Mouse (Mus musculus): ENCODE results near the gene Stk11. TPM values are rescaled to one million over a fixed set of nuclear protein-coding genes. Genes with fewer than 3 reads are reported as not detected.

Stk11 gene
- polyA plus RNA-seq, 1 experiment from 2014 or later = 16.6 TPM

DNA sequence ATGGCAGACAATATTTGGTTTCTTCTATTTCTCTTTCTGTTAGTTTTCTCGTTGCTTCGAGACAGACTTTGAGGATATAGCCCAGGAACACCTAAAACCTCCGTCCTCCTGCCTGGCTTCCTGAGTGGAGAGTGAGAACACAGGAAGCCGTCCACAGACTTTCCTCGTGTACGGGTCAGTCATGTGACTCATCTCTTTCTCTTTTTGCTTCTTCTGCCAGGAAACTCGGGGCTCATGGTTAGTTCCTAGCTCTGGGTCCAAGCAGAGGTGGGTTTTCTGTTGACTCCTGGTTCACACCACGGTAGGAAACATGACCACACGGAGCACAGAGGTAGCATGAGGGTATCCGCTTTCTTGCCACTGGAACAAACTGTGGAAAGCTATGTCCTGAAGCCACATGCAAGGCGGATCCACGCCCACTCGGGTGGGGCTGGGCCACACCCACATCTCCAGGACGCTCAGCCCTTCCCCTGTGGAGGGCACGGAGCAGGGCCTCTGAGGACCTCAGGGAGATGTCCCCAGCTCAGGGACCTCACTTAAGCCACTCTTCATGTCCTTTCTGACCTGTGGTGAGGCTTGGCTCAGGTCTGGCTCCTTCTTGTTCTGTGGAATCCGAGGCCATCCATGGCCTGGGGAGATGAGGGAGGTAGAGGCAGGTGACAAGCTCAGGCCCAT, 35.1 kb upstream of the Stk11 start:
- ATAC-seq (ENCODE audit: insufficient number of reproducible peaks, low FRiP score, low TSS enrichment, low read depth) = no peak
- H3K4me2 ChIP-seq = no peak overlapping the region
- H3K4me3 ChIP-seq = no peak overlapping the region
- no peaks in the 10 kb centered on the region for H3K9me3 ChIP-seq
- 74% methylated on average over 16 of the region's 16 CpGs for WGBS
- no peaks in the 10 kb centered on the region for H3K27me3 ChIP-seq
- H3K36me3 ChIP-seq = peaks cover 78% of the 10 kb centered on the region
- no peak overlapping the region for H3K27ac ChIP-seq
- H3K9ac ChIP-seq = no peak overlapping the region
- H3K4me1 ChIP-seq = peaks cover 5% of the 10 kb centered on the region

DNA sequence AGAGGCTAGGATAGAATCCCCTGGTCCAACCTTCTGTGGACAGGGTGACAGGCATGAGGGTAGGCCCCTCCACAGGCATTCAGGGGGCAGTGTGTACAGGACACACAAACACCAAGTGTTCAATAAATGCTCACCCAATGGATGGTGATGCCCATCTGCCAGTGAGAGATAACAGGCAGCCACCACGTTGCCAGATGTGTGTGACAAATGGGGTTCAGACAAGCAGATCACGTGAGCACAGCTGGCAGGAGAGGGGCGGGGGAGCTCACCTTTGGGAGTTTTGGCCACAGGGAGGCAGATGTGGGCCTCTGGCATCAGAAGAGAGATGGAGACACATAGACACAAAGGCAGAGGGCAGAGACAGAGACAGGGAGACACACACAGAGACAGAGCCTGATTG, 34.5 kb upstream of the Stk11 start:
- Histone ChIP-seq H3K4me1 (peaks cover 3% of the 10 kb centered on the region; the same call in 1 of the 2 replicates), H3K9me3 (no peaks in the 10 kb centered on the region), H3K9ac (no peak overlapping the region), H3K4me3 (no peak overlapping the region), H3K27me3 (no peaks in the 10 kb centered on the region), H3K4me2 (no peak overlapping the region), H3K36me3 (peaks cover 78% of the 10 kb centered on the region), H3K27ac (no peak overlapping the region)
- no peak for ATAC-seq (ENCODE audit: insufficient number of reproducible peaks, low FRiP score, low TSS enrichment, low read depth)
- 78% methylated on average over 3 of the region's 3 CpGs for WGBS

DNA sequence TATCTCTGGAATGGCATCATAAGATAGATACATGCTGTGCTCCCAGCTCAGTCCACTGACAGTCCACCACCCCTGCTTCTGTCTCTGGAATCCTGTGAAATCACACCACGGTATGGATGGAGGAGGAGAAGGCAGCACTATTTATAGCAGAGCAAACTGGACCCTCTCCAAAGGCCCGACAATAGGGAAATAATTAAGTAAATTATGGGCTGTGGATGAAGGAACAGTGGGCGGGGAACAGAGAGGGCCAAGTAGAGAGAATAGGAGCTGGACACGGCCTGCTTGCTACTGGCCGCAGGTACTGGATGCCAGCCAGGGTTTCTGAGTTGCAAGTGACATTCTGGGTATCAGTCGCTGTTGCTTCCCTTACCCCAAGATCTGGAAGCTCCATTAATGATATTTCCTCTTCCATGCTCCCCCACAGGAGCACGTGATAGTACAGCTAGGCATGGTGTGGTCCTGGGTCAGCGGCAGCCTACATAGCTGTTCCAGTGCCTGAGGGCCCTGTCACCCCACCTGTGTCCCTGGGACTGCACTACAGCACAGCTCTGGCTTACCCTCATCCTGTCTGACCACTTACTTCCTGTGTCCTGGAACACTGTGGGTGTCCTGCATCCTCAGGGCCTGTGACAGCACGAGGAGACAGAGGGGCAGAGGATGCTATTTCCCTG, 30.7 kb upstream of the Stk11 start:
- Histone ChIP-seq H3K4me3 (no peak overlapping the region), H3K4me1 (peaks cover 3% of the 10 kb centered on the region; the same call in 1 of the 2 replicates), H3K9me3 (no peaks in the 10 kb centered on the region), H3K9ac (no peak overlapping the region), H3K36me3 (peaks cover 56% of the 10 kb centered on the region), H3K4me2 (no peak overlapping the region), H3K27ac (no peak overlapping the region), H3K27me3 (no peaks in the 10 kb centered on the region)
- 64% methylated on average over 9 of the region's 9 CpGs for WGBS
- no peak for ATAC-seq (ENCODE audit: insufficient number of reproducible peaks, low FRiP score, low TSS enrichment, low read depth)

DNA sequence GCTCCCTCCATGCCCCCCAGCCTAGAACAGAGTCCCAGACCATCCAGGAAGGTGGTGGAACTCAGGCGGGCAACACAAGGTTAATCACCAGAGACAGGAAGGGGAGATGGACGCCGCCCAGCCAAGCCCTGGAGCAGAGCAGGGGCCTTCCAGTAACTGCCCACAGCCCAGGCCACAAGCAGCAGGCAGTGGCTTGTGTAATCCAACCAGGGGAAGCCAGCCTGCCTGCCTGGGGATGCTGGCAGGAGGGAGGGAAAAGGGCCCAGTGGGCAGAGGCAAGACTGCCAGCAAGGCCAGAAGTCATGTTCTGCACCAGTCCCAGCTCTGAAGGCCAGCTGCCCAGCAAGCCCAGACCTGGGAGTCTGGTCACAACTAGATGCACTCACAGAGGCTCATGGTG, 28.8 kb upstream of the Stk11 start:
- Histone ChIP-seq H3K36me3 (peaks cover 42% of the 10 kb centered on the region), H3K27me3 (no peaks in the 10 kb centered on the region), H3K4me3 (no peak overlapping the region), H3K27ac (no peak overlapping the region), H3K4me1 (0 out of 2 replicates have a peak, but pooled peaks cover 3% of the 10 kb centered on the region), H3K9me3 (no peaks in the 10 kb centered on the region), H3K4me2 (no peak overlapping the region), H3K9ac (no peak overlapping the region)
- no peak for ATAC-seq (ENCODE audit: insufficient number of reproducible peaks, low FRiP score, low TSS enrichment, low read depth)
- 74% methylated on average over 3 of the region's 3 CpGs for WGBS

DNA sequence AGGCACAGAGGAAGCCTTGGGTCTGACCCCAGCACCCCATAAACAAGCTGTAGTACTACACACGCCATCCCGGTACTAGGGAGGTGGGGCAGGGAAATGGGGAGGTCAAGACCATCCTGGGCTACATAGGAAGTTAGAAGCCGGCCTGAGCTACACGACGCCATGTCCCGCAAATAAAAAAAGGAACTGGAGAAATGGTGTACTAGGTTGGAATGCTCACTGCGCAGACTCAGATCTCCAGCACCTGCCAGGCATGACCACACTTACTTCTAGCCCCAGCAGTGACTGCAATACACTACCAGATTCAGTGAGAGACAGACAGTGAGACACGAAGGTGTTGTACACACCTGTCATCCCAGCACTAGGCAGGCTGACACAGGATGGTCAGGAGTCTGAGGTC, 28.1 kb upstream of the Stk11 start:
- 88% methylated on average over 8 of the region's 8 CpGs for WGBS
- no peaks in the 10 kb centered on the region for H3K27me3 ChIP-seq
- ATAC-seq (ENCODE audit: insufficient number of reproducible peaks, low FRiP score, low TSS enrichment, low read depth) = no peak
- no peak overlapping the region for H3K4me3 ChIP-seq
- H3K4me1 ChIP-seq = 0 out of 2 replicates have a peak, but pooled peaks cover 3% of the 10 kb centered on the region
- H3K9me3 ChIP-seq = no peaks in the 10 kb centered on the region
- H3K27ac ChIP-seq = no peak overlapping the region
- H3K36me3 ChIP-seq = peaks cover 36% of the 10 kb centered on the region
- H3K4me2 ChIP-seq = no peak overlapping the region
- H3K9ac ChIP-seq = no peak overlapping the region

DNA sequence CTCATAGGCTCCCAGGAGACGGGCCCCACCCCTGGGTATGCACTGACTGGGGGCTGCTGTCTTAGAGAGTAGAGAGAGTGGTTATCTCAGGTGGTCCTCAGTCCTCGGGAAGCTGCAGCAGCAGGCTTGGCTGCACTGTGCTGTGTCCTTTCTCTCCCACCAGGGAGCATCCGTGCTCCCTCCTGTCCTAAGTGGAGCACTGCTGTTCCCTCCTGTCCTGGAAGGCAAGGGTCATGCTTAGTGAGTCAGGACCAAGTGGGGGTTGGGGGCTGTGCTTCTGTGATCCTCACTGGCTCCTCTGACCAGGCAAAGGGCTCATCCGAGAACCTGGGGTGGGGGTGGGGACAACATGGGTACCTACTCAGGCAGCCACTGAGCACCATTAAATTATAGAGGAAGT, 26.5 kb upstream of the Stk11 start:
- no peak overlapping the region for H3K4me3 ChIP-seq
- H3K4me1 ChIP-seq = 0 out of 2 replicates have a peak, but pooled peaks cover 3% of the 10 kb centered on the region
- H3K4me2 ChIP-seq = no peak overlapping the region
- ATAC-seq (ENCODE audit: insufficient number of reproducible peaks, low FRiP score, low TSS enrichment, low read depth) = no peak
- 40% methylated on average over 4 of the region's 4 CpGs for WGBS
- peaks cover 23% of the 10 kb centered on the region for H3K36me3 ChIP-seq
- no peak overlapping the region for H3K27ac ChIP-seq
- no peak overlapping the region for H3K9ac ChIP-seq
- no peaks in the 10 kb centered on the region for H3K9me3 ChIP-seq
- H3K27me3 ChIP-seq = no peaks in the 10 kb centered on the region

DNA sequence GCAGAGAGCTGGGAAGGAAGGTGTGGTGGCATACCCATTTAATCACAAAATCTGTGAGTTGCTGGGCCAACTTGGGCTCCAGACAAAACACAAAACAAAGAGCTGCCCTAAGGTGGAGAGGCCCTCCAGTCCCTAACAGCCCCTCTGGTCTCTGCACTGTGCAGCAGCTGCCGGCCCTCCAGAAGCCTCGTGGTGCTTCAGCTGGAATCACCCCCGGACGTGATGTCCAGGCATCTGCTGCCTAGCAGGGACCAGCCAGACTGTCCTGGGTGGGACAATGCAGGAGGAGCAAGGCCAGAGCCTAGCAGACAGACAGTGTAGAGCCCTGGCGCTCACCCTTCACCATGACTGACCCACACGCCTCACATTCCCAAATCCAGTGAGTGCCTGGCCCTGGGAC, 24.1 kb upstream of the Stk11 start:
- WGBS = 82% methylated on average over 6 of the region's 6 CpGs
- Histone ChIP-seq H3K9ac (no peak overlapping the region), H3K27ac (no peak overlapping the region), H3K4me1 (peaks cover 12% of the 10 kb centered on the region), H3K27me3 (no peaks in the 10 kb centered on the region), H3K4me3 (no peak overlapping the region), H3K9me3 (no peaks in the 10 kb centered on the region), H3K4me2 (no peak overlapping the region), H3K36me3 (0 out of 2 replicates have a peak, but pooled peaks cover 8% of the 10 kb centered on the region)
- 0 out of 2 replicates have a peak, but pooled peaks have one; percentile 6 for ATAC-seq (ENCODE audit: insufficient number of reproducible peaks, low FRiP score, low TSS enrichment, low read depth)

DNA sequence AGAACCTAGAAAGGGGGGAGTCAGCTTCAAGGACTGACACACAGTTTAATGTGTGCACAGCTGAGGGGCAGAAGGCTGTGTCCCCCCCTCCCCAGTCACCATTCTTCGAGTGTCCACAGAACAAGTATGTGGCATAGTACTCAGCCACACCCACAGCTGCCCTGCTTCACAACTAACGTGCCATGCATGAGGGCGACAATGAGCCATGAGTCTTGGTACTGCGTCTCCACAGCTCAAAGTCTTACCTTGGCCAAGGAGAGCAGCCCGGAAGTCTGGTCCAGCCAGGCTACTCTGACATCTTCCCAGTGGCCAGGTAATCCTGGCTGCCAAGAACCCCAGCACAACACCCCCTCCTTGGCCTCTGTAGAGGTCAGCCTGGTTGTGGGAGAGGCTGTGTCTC, 22.9 kb upstream of the Stk11 start:
- Histone ChIP-seq H3K9ac (no peak overlapping the region), H3K4me3 (no peak overlapping the region), H3K9me3 (no peaks in the 10 kb centered on the region), H3K27me3 (no peaks in the 10 kb centered on the region), H3K4me1 (peaks cover 24% of the 10 kb centered on the region), H3K36me3 (0 out of 2 replicates have a peak, but pooled peaks cover 8% of the 10 kb centered on the region), H3K4me2 (no peak overlapping the region), H3K27ac (no peak overlapping the region)
- 72% methylated on average over 5 of the region's 5 CpGs for WGBS
- no peak for ATAC-seq (ENCODE audit: insufficient number of reproducible peaks, low FRiP score, low TSS enrichment, low read depth)

DNA sequence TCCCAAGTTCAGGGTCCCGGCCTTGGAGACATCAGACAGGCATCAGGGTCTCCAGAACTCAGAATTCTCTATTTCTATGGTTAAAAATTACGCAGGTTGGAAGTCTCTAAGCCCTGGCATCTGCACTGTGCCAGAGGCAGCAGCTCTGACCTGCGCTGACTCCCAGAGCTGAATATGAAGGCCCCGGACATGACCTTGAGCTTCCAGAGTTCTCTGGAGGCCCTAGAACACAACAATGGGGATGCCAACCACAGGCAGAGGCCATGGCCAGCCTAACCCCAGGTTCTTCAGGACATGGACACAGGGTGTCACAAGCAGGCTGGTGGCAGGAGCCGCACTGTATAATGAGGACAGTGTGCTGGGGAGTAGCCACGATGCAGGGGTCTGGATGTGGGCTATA, 21.5 kb upstream of the Stk11 start:
- peaks cover 29% of the 10 kb centered on the region for H3K4me1 ChIP-seq
- 94% methylated on average over 6 of the region's 6 CpGs for WGBS
- no peak for ATAC-seq (ENCODE audit: insufficient number of reproducible peaks, low FRiP score, low TSS enrichment, low read depth)

DNA sequence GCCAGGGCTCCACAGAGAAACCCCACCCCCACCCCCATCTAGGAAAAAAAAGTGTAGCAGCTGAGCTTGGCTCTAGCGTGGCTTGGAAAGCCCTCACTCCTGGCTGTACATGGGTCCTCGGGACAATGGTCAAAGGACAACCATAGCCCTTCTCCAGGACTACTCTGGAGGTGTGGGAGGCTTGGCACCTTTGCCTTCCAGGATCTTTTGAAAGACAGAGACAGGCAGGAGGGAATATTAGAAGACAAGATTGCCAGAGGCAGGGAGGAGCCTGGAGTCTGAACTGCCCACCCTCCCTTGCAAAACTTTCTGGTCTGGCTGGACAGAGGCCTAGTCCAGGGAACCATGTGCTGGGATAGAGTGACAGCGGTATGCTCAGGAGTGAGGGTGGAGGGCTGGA, 20.9 kb upstream of the Stk11 start:
- H3K36me3 ChIP-seq = 0 out of 2 replicates have a peak, but pooled peaks cover 8% of the 10 kb centered on the region
- no peak overlapping the region for H3K27ac ChIP-seq
- no peaks in the 10 kb centered on the region for H3K27me3 ChIP-seq
- H3K4me3 ChIP-seq = no peak overlapping the region
- ATAC-seq (ENCODE audit: insufficient number of reproducible peaks, low FRiP score, low TSS enrichment, low read depth) = no peak
- no peak overlapping the region for H3K4me2 ChIP-seq
- H3K9me3 ChIP-seq = no peaks in the 10 kb centered on the region
- H3K4me1 ChIP-seq = peaks cover 30% of the 10 kb centered on the region
- 75% methylated on average over 3 of the region's 3 CpGs for WGBS
- no peak overlapping the region for H3K9ac ChIP-seq

More for the DNA sequence above, 21.5 kb upstream of the Stk11 start:
- Histone ChIP-seq H3K9me3 (no peaks in the 10 kb centered on the region), H3K36me3 (0 out of 2 replicates have a peak, but pooled peaks cover 8% of the 10 kb centered on the region), H3K4me2 (no peak overlapping the region), H3K27ac (no peak overlapping the region), H3K4me3 (no peak overlapping the region), H3K9ac (no peak overlapping the region), H3K27me3 (no peaks in the 10 kb centered on the region)

DNA sequence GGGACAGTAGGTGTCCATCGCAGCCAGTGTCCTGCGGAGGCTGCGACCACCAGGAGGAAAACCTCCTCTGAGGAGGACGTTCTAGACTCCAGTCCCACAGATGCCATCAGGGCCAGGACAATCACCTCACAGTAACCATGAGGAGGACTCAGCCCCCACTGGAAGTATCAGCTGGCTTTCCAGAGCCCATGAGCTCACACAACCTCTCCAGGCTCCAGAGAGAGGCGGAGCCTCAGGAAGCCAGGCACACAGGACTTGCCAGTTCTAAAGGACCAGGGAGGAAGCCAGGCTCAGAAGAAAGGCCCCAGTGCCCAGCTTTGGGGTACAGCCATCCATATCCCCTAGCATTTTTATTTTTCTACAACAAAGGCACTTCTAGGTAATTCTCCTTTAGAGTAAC, 20.1 kb upstream of the Stk11 start:
- Histone ChIP-seq H3K9ac (no peak overlapping the region), H3K9me3 (no peaks in the 10 kb centered on the region), H3K27me3 (no peaks in the 10 kb centered on the region), H3K4me2 (no peak overlapping the region), H3K27ac (0 out of 2 replicates have a peak overlapping the region, but pooled peaks have one; percentile 76), H3K4me3 (no peak overlapping the region), H3K36me3 (0 out of 2 replicates have a peak, but pooled peaks cover 5% of the 10 kb centered on the region), H3K4me1 (peaks cover 37% of the 10 kb centered on the region)
- no peak for ATAC-seq (ENCODE audit: insufficient number of reproducible peaks, low FRiP score, low TSS enrichment, low read depth)
- 84% methylated on average over 5 of the region's 5 CpGs for WGBS

DNA sequence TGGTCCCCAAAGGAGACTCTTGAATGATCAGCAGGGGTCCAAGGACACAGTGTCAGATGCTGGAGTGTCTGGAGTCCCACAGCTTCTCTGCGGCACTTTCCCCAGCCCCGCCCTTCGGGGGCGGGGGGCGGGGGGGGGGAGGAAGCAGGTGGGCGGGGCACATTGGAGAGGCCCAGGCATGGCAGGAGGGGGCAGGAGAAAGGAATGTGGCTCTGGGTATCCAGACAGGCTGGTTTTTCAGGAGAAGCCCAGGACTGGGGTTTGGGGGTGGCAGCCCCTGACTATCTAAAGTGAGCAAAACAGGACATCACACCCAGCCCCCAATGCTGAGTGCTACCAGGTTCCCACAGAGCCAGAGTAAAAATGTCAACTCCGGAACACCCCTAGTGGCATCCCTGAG, 18.3 kb upstream of the Stk11 start:
- peak overlapping the region; percentile 76 for H3K27ac ChIP-seq
- H3K27me3 ChIP-seq = no peaks in the 10 kb centered on the region
- peaks cover 50% of the 10 kb centered on the region for H3K4me1 ChIP-seq
- WGBS = 16% methylated on average over 6 of the region's 7 CpGs
- H3K36me3 ChIP-seq = 0 out of 2 replicates have a peak, but pooled peaks cover 4% of the 10 kb centered on the region
- ATAC-seq (ENCODE audit: insufficient number of reproducible peaks, low FRiP score, low TSS enrichment, low read depth) = no peak
- H3K4me2 ChIP-seq = 0 out of 2 replicates have a peak overlapping the region, but pooled peaks have one; percentile 12
- no peak overlapping the region for H3K4me3 ChIP-seq
- peak overlapping the region; percentile 23; the same call in 1 of the 2 replicates for H3K9ac ChIP-seq
- H3K9me3 ChIP-seq = no peaks in the 10 kb centered on the region
